Mouse (Mus musculus) thymus, postnatal 0 days (tissue): ENCODE measurements around the gene Yipf2. TPM values are rescaled to one million over a fixed set of nuclear protein-coding genes. Genes with fewer than 3 reads are reported as not detected.
A peak's percentile ranks its signal among the peaks of the same experiment; 100 is the strongest.
"Not testable (repeated sequence)": the region's sequence is repeated elsewhere in the genome, so short reads cannot be mapped to it uniquely, and the experiment has no call there.

Experiments
- DNase-seq: peaks from one replicate; pipeline ENCODE4 v3.0.0-alpha.2; 2015; ENCODE audit warnings: low spot score
- microRNA counts: library from miRNA; unstranded; fragments of <30 nt; microRNA quantifications from one replicate; lab custom pipeline; 2015
- microRNA-seq: library from miRNA; unstranded; fragments of <30 nt; microRNA quantifications from one replicate; pipeline ENCODE4, GENCODE M21; 2016; ENCODE audit warnings: borderline number of aligned reads
- polyA plus RNA-seq: library from polyadenylated mRNA; unstranded; fragments of >200 nt; fragmentation: Nextera tagmentation; extraction: Ambion mirVana; gene quantifications from 2 replicates; pipeline ENCODE4 v1.2.1, GENCODE M21; 2015

Gene Yipf2
- polyA plus RNA-seq, 1 experiment from 2014 or later: 27.2 TPM

DNA sequence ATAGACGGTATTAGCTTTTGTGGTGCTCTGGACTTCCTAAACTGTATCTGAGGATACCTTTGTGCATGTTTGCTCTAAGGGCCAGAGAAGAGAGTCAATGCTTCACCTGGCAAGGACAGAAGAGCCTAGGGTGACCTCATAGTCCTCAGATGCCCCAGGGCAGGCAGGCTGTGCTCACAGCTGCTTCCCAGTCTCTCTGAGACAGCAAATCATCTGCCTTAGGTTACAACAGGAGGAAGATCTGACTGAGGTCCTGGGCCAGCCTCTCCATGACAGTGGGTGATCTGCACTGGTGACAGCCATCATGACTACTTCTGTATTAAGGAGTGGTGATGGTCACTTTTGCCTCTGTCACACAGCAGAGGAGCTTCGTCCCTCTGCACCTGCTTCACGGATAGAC, 33.5 kb downstream of the Yipf2 start:
- no peak for DNase-seq

DNA sequence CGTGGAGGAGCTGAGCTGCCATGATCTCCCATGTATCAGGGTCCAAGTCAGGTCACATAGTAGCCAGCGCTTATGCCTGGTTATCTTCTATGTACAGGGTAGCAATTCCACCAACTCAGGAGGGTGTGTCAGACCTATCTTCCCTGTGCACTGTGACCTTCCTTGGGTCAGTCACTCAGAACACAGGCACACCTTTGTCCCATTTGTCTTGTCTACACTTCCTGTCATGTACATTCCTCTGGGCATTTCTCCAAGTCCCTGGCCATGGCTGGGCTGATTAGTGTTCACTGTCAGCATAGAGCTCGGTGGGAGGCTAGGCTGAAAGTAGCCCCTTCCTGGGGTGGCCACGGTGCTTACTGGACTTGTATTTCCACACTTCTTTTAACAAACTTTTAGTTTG, 34.3 kb downstream of the Yipf2 start:
- DNase-seq: no peak

GRCm38 (mm10) chr9:21557556-21557955, 35.1 kb downstream of the Yipf2 start:
- DNase-seq: no peak

GRCm38 (mm10) chr9:21556996-21557395, 35.6 kb downstream of the Yipf2 start:
- no peak for DNase-seq

DNA sequence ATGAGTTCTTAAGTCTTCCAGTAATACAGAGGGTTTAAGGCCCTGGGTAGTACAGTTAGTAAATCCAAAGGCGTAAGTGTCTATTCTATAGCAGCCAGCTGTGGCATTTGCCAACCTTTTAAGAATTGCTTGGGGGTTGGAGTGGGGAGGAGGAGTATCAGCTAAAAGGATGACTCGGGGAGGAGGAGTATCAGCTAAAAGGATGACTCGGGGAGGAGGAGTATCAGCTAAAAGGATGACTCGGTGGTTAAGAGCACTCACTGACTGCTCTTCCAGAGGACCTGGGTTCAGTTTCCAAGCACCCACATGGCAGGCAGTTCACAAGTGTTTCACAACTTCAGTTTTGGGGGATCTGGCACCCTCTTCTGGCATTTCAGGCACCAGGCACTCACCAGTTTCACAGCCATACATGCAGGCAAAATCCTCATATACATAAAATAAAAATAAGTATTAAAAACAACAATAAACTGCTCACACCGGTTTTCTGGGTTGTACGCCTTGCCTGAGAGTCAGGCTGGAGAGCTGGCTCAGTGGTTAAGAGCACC, 37.4 kb downstream of the Yipf2 start:
- no peak for DNase-seq

DNA sequence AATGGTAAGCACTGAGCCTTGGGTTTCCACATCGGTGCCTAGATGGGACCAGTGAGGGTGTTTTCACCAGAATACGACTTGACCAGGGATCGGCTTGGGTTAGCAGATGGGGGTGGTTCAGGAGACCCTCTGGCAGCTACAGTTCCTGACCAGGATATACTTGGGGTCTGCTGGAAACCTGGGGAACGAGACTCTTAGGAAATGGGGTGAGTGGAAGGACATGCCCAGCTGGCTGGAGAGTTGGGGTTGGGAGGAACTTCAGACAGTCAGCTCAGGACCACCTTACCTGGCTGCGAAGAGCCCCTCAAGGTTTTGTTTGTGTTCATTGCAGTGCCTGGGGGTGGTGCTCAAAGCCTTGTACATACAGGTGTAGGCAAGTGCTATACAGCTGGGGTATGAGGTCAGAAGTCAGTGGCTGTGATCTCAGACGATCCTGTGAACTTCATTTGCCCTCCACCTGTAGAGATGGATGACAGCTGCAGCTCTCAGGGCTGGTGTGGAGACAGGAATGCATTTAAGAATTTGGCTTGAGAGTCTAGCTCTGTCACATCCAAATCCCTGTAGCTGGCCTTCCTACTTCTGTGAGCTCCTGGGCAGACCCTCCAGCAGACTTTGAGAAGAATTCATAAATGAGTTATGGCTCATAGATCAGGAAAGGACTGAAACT, 38.9 kb downstream of the Yipf2 start:
- no peak for DNase-seq

DNA sequence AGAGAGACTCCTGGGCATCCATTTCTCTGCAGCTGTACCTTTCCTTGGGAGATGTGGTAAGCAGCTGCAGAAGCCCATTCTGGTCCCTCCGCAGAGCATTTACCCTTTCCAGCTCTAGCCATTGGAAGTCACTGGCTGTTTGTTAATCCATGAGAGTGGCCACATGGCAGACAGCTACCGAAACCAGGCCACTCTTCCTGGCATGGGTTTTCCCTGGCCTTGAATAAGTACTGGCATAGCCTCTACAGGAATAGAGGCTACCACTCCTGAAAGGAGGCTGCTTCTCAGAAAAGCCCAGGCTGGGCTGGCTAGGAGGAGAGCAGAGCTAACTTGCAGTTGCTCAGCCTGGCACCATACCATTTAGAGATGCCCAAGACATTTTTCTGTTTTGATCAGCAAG, 41.6 kb downstream of the Yipf2 start:
- no peak for DNase-seq

- peak; percentile 61 for DNase-seq
Measured at GRCm38 (mm10) chr9:21547075-21547941, 45.3 kb downstream of the Yipf2 start.

DNA sequence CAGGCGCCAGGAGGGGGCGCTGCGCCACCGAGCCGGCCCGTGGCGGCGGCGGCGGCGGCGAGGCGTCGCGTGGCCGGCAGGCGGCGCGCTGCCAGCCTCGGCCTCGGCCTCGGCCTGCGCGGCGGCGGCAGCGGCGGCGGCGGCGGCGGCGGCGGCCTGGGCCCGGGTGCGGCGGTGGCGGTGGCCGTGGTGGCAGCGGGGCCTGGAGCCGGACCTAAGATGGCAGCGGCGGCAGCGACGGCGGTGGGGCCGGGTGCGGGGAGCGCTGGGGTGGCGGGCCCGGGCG, 45.9 kb downstream of the Yipf2 start, which contains the start of gene Carm1:
Gene Carm1 (plus strand): TSS at position 106 of the 286 bp plus-strand sequence.
- DNase-seq: no peak

- peak; percentile 99 for DNase-seq
Measured at GRCm38 (mm10) chr9:21545916-21546788, 46.5 kb downstream of the Yipf2 start.

- no peak for DNase-seq
Measured at GRCm38 (mm10) chr9:21545351-21545915, 47.2 kb downstream of the Yipf2 start.

DNA sequence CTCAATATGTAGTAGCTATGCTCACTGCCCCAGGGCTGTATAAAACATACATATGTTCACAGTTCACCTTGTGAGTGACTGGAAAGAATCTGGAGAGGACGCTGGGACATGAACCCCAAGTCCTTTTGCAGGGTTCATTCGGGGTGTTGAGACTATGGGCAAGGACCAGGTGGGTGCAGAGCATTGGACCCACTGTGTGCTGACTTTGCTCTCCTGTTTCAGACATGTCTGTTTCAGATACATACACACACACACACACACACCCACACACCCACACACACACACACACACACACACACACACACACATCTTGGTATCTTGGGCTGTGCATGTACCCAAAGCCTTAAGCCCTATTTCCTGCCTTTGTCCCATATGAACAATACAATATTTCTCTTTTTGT, 50.6 kb downstream of the Yipf2 start:
- not testable (repeated sequence) for DNase-seq

- DNase-seq: no peak
Measured at GRCm38 (mm10) chr9:21539981-21540753, 52.5 kb downstream of the Yipf2 start.

MicroRNAs encoded within 50 kb of the gene (microRNA counts, 519-probe panel; counts per million panel counts)
- microRNA mmu-miR-1946b (lab: Ali Mortazavi, UCI): 473 counts per million, percentile 71 among the panel's probes with 10 or more counts

Small RNA genes lying within 50 kb of the gene (microRNA-seq; reads per million reads assigned to microRNA genes)
- not detected for gene Mir1946b

Other genes starting within 250 kb of the Yipf2 start
- 138 TPM in 2 replicates for gene Ilf3, start 225.0 kb downstream of the Yipf2 start, polyA plus RNA-seq
- 27.0 and 29.1 TPM in 2 replicates for gene Qtrt1, start 181.0 kb downstream of the Yipf2 start, polyA plus RNA-seq
- 107 TPM in 2 replicates for gene Dnm2, start 167.9 kb downstream of the Yipf2 start, polyA plus RNA-seq
- gene Tmed1, start 82.6 kb downstream of the Yipf2 start, polyA plus RNA-seq: 30.2 and 31.1 TPM in 2 replicates
- 18.8 and 19.9 TPM in 2 replicates for gene AB124611, start 66.7 kb downstream of the Yipf2 start, polyA plus RNA-seq
- 10.9 and 12.4 TPM in 2 replicates for gene Carm1, start 45.9 kb downstream of the Yipf2 start, polyA plus RNA-seq
- 28.8 and 30.9 TPM in 2 replicates for gene Timm29, start 106 bp downstream of the Yipf2 start, polyA plus RNA-seq
- 62.3 and 71.5 TPM in 2 replicates for gene Smarca4, start 23.3 kb upstream of the Yipf2 start, polyA plus RNA-seq
- 16.9 and 21.8 TPM in 2 replicates for gene Ldlr, start 130.7 kb upstream of the Yipf2 start, polyA plus RNA-seq
- 136 and 144 TPM in 2 replicates for gene Spc24, start 167.5 kb upstream of the Yipf2 start, polyA plus RNA-seq
- gene Kank2, start 205.9 kb upstream of the Yipf2 start, polyA plus RNA-seq: 1.8 and 2.0 TPM in 2 replicates
- gene Angptl8, start 242.7 kb upstream of the Yipf2 start, polyA plus RNA-seq: 0.16 TPM in 1 of 2 replicates, not detected in the other